Mouse (Mus musculus) frontal cortex, postnatal 36 days (tissue): Measurements from ENCODE around the gene Olfr1443.

ENCODE experiments used
- DNase-seq, 2 experiments: peaks; one replicate each; pipeline ENCODE4 v3.0.0; 2022; ENCODE audit warnings: low spot score in 2 of 2

Olfr1443 gene

GRCm38 (mm10) chr19:12731950-12732349 lies 54.0 kb downstream of the Olfr1443 start:
- no peak for DNase-seq
